Mouse (Mus musculus) adrenal gland, adult 18-20 months (tissue): ENCODE results near the gene Olfm3. TPM values are rescaled to one million over a fixed set of nuclear protein-coding genes. Genes with fewer than 3 reads are reported as not detected.

Experiments
- DNase-seq, 2 experiments: peaks; one replicate each; pipeline ENCODE4 v3.0.0; 2021 to 2022; ENCODE audit warnings: low spot score in 2 of 2
- long read RNA-seq, 2 experiments: library from polyadenylated mRNA; stranded (forward); transcript quantifications; one replicate each; pipeline ENCODE4 v2.0.0; 2021
- total RNA-seq, 2 experiments: library from RNA; stranded (reverse); gene quantifications; 1 replicate in 1 of 2; 2 replicates in 1 of 2; pipeline ENCODE4 v1.2.3; 2021

The Olfm3 gene
- total RNA-seq, result 1 to 10 TPM; 3.9 to 7.4 TPM
- long read RNA-seq, experiment 1, full-length matches to known transcripts, result 4 of 4 reads
- long read RNA-seq, experiment 1, partial matches to known transcripts, result 0 of 4 reads
- long read RNA-seq, experiment 1, other reads (novel, unspliced or antisense), result 0 of 4 reads
- long read RNA-seq, experiment 2, full-length matches to known transcripts, result 2 of 2 reads
- long read RNA-seq, experiment 2, partial matches to known transcripts, result 0 of 2 reads
- long read RNA-seq, experiment 2, other reads (novel, unspliced or antisense), result 0 of 2 reads

DNA sequence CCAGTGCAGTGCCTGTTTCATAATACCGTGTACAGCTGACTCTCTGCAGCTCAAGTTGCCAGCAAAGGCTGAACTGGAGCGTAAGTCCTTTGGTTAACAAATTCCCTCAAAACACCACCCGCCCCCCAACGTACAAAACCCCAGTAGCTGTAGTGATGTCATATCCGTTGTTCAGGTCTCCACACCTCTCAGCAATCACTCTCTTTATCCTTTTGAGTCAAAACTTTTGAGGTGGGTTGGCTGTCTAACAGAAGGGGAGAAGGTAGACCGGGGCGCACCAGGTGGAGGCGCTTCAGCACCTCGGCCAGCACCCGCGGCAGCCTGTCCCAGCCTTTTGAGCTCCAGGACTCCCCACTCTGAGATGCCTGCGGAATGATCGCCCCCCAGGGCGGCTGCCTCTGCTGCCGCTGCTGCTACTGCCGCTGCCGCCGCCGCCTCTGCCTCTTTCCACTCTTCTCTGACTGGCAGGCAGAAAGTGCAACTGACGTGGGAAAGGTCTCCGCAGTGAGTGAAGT is at the start of gene Olfm3:
TSS of gene Olfm3 (plus strand) at position 155 of the 515 bp plus-strand sequence.
- DNase-seq, result peak; percentile 20 to 25

DNA sequence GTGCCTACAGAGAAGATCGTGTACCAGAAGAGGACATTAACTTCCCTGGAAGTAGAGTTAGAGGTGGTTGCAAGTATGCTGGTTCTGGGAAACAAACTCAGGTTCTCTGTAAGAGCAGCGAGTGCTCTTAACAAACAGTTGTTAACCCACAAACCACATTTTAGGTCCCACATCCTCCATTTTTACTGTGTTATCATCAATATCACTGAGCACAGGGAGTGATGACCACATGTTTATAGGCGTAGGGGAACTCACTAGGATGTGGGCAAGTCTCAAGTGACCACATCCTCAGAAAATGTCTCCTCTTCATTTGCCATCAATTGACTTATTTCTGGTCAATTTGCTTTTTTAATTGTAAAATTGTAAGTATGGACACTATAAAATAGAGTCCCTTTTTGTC is 14.1 kb upstream of the Olfm3 start:
- DNase-seq, result no peak

DNA sequence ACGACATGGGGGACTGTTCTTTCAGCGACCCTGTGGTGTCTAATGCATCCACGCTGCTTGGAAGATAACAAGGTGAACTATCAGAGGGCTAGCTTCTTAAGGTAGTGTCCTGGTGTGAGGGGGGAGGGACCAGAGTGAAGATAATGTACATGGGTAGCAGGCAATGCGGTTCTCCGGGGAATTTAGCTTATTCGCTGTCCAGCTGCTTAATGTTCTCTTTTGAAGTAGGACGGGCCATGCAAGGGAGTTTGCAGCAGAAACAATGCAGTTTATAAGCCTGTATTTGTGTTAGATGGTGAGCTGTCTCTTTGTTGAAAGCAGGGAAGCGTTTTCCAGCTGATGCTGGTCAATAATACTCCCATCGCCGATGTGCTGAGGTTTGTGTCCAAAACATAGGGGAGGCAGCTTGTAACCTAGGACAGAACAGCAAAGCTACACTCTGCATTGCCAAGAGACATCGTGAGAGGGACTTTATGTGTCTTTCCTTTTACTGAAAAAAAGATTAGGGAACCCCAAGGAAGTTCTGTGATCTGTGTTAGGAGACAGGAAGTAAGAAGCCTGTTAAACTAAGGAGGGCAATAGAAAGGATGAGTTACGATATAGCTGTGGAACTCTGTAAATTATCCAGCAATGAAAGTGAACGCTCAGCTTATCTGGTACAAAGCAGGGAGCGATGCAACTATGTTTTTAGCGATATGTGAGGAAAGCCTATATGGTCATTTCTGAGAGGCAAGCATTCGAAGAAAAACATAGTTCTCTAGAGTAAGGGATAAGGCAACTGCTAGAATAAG is 950 bp downstream of the Olfm3 start:
- DNase-seq, result no peak

GRCm38 (mm10) chr3:114907537-114907936 is 3.7 kb downstream of the Olfm3 start:
- DNase-seq, result no peak

DNA sequence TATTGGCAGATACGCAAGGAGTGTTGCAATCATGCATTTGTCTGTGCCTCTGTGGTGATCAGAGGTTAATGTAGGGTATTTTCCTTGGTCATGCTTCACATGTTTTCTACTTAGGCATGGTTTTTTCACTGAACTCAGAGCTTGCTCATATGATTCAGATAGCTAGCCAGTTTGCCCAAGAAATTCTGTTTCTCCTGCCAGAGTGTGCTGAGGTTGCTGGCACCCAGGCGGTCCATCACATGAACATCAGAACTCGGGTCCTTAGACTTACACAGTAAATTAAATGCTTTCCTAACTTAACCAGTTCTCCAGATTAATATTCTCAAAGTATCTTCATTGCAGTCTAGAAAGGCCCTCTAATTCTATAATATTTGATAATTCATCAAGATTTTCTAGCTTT is 5.0 kb downstream of the Olfm3 start:
- DNase-seq, result no peak

DNA sequence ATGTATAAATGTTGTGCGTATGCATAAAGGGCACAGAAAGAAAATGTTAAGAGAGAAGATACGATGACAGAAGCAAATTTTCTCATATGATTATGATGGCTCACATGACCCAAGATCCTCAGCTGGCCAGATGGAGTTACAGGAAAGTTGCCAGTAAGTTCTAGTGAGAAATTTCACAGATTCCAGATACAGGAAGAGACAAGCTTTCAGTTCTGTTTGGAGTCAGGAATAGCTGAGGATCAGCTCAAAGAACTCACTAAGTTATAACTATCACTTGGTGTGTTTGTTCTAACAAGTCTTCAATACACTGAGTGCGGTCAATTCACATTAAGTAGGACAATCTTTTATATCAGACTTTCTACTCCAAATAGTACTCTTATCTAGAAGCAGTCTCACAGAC is 16.2 kb downstream of the Olfm3 start:
- DNase-seq, result no peak

- no peak for DNase-seq
Measured at GRCm38 (mm10) chr3:114929605-114930004, 25.7 kb downstream of the Olfm3 start.

DNA sequence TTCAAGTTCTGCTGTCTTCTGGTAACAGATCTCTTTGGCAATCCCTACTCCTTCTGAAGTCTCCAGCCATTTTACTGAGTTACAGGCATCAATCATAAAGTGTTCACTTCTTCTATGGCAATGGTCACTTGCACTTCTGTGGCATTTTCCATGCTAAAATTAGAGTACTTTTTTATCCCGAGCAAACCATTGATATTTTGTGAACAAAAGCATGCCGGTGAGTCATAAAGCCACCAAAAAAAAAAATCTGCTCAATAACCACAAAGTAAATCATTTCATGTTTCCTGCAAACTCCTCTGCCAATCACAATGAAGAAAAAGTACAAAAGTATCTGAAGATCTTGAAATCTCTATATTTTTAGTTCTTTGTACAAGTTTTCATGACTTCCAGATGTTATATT is 26.5 kb downstream of the Olfm3 start:
- DNase-seq, result no peak

DNA sequence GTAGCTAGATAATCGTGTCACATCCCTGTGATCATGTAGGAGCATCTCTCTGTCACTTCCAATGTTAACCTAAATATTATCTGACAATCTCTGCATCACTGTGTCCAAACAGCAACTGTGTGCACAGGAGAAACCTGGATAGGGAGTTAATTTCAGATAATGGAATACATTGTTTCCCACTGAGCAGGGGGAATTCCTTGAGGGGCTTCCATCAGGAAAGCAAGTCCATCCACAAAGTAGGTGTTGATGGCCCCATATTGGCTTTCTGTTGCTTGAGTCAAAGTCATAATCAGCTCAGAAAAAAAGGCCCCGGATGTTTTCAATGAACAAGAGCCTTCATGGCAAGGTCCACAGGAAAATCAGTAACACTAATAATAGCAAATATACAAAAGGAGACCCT is 26.9 kb downstream of the Olfm3 start:
- DNase-seq, result no peak

- no peak for DNase-seq
Measured at GRCm38 (mm10) chr3:114932881-114933280, 29.0 kb downstream of the Olfm3 start.

- no peak for DNase-seq
Measured at GRCm38 (mm10) chr3:114954904-114955303, 51.0 kb downstream of the Olfm3 start.

DNA sequence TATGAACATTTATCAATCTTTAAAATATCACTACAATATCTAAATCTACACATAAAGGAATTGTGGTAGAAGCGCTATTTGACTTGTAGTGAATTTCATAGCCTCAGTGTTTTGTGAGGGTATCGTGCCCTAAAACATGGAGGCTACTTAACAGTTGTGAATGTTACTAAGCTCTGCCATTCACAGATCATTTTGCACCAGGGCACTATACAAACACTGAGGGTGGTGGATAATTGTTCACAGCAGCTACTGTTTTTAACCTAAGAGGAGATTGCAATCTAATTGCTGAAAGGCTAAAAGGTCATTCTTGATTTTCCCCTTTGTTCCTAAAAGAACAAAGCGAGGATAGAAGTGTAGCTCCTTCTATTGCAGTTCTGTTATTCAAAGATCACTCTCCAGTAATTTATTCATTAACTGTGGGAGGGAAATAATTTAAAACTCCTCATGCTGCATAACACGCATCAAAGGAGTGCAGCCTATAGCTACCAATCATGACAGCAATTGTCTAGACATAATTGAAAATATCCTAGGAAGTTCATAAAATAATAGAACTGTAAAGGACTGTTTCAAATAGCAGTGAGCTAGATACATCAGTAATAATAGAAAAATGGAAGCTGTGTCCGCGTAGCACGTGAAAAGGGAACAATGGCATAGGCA is 55.6 kb downstream of the Olfm3 start:
- DNase-seq, result no peak

- DNase-seq, result no peak
Measured at GRCm38 (mm10) chr3:114962316-114963083, 58.6 kb downstream of the Olfm3 start.

DNA sequence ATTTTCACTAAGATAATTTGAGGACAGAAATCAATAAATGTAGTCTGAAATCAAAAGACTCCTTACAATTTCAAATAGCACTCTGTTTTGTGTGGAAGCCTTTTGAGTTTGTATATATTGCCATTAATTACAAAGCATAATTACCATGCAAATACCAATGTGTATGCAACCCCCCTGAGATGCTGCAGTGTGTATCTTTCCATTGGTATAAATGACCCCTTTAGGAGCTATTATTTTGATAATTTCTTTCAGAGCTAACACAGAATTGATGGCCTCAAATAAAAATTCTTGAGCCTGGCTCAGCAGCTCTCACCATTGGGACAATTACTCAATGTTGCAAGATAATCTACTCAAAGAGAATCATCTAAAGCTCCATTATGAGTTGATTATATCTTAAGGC is 67.3 kb downstream of the Olfm3 start:
- no peak for DNase-seq

GRCm38 (mm10) chr3:114972522-114972921 is 68.6 kb downstream of the Olfm3 start:
- no peak for DNase-seq

DNA sequence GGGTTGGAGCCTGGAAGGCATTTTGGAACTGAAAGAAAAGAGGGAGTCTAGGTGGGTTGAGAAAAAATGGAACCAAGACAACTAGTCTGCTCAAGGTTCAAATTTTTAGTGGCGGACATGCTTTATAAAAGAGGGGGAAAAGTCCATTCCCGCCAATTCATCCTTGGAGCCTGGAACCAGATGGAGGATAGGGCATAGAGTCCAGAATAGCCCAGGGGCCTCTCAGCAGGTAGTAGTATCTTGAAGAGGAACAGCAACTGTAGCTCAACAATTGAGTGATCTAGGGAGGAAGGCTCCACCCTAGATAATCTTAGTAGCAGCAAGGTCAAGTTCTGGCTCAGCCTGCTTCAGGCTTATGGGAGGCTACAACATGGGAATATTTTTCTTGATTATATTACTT is 87.0 kb downstream of the Olfm3 start:
- DNase-seq, result no peak

DNA sequence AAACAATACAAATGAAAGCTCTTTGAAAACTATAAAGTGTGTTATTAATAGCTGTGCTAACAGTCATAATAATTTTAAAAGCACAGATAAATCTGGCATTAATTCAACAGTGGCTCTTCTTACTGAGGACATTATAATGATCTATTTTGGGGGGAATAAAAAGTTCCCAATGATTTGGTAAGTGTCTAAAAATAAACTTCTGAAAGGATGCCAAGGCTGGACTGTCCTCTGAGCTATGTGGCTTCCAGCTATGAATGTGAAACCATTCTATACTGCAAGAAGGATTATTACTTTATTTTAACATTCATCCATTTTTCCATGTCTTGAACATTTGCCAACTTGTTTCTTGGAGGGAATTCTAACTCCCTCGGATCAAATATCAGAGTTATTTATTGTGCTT is 92.1 kb downstream of the Olfm3 start:
- DNase-seq, result no peak

- DNase-seq, result no peak
Measured at GRCm38 (mm10) chr3:115027560-115027959, 123.7 kb downstream of the Olfm3 start.

DNA sequence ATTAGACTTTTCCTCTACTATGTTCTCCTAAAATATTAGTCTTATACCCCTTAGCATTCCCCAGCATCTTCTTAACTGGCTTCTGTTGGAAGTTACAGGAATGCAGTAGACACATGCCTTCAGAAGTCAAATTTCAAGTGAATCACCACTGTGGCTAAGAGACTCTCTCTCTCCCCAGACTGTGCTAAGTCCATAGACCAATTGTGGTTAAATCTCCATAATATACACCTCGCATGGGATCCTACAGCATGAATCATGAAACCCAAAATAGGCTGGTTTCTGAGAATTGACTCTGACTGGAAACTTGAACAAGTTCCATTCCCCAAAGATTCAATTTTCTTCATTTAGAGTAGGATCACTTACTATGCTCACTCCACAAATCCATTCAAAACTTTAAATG is 124.2 kb downstream of the Olfm3 start:
- no peak for DNase-seq

DNA sequence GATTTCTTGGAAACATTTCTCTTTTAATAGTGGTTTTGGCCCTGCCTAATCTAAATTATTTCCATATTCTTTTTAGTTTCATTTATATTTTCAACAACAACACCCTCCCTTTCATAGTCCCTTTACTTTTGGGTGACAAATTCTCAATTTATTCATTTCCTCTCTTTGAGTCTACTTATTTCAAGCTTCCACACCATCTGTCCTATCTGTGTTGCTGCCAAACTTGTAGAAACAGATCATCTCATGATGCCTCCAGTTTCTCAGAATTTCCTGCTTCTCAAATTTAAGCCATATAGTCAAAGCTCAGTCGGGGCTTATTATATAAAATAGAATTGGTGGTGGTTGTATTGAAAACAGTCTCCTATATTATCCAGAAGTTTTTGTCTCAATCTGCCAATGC is 124.7 kb downstream of the Olfm3 start:
- no peak for DNase-seq

- DNase-seq, result no peak
Measured at GRCm38 (mm10) chr3:115049060-115049459, 145.2 kb downstream of the Olfm3 start.
